Mouse (Mus musculus): ENCODE measurements at regions not wholly inside any gene's neighbourhood (a gene's known extent, or its start where the extent isn't known, plus 50 kb on each side); places are given as distances from the start of the nearest gene placed in this dataset.

DNA sequence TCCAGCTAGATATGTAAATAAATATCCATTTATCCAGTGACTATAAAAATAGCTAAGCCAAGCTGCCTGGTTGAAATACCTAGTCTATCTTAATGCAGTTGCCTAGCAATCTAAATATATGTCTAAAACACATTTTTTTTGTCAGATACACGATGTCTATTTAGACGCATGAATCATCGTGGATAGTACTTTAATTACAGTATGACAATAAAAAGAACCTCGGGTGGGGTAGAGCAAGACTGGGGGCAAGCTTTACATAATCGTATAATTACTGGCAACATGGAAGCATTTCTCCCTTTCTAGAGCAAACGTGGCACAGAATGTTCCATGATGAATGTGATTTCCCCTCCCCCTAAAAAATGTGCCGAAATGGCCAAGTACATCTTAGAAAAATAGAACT is 180.4 kb downstream of the Gm19935 start:
- peak in 1 of 2 experiments; percentile 27 for DNase-seq (ENCODE audit: low spot score in 2 of 2)

DNA sequence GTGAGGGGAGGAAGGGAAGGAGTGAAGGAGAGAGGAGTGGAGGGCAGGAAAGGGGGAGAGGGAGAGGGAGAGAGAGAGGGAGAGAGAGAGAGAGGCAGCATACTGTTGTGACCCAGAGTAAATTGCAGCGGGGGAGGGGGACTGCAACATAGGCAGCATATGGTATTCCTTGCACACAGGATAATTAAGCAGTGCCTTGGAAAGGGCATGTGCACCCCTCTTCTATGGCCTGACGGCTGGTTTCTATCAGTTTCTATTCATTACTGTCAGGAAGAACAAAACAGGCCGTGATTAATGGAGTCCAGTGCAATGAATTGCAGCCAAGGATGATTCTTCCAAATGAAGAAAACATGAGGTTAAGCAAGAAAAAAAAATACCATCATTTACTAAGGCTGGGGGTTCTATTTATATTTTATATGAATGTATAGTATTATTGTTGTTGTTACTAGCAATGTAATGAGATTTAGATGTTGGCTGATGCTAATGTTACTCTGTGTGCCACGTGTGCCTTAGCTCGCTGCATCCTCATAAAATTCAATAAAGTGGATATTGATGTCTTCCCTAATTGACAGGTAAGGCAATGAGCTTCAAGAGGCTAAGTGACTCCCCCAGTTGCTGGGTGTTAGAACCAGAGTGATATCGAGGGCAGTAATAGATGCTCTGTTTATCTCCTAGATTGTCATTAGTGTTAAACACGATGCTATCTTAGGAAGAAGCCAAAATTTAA is 181.3 kb downstream of the Gm19935 start:
- DNase-seq (ENCODE audit: low spot score in 2 of 2): no peak

DNA sequence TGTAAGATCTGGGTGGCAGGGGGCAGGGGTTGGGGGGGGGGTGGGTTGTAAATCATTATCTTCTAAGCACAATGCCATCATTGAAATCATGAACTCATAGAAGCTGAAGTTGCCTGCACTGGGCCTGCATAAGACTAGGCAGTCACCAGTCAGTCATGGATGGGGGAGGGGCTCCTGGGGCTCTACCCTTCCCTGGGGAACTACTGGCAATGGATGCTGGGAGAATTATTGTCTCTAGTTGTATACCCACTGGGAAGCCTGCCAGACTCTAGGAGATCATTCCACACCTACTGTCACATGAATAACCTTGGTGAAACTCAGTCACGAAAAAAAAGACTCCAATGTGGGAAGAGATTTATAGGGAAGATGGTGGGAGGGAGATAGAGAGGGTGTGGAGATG is 186.4 kb downstream of the Gm19935 start:
- DNase-seq (ENCODE audit: low spot score in 2 of 2): no peak

DNA sequence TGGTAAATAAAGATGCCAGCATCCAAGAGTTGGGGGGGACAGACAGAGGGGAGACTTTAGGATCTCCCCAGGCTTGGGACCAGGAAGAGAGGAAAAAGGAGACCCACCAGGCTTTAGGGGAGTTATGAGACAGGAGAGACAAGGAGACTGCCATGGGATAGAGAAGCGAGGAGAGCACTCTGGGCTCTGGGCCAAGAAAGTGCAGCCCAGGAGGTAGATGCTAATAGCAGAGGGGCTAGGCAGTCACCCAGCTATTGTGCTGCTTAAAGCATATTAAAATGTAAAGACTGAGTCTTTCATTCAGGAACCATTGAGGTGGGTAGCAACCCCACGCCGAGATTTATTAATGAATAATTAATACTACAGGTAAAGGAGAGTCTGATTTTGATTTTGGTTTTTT is 208.8 kb downstream of the Gm19935 start:
- no peak for DNase-seq (ENCODE audit: low spot score in 2 of 2)

DNA sequence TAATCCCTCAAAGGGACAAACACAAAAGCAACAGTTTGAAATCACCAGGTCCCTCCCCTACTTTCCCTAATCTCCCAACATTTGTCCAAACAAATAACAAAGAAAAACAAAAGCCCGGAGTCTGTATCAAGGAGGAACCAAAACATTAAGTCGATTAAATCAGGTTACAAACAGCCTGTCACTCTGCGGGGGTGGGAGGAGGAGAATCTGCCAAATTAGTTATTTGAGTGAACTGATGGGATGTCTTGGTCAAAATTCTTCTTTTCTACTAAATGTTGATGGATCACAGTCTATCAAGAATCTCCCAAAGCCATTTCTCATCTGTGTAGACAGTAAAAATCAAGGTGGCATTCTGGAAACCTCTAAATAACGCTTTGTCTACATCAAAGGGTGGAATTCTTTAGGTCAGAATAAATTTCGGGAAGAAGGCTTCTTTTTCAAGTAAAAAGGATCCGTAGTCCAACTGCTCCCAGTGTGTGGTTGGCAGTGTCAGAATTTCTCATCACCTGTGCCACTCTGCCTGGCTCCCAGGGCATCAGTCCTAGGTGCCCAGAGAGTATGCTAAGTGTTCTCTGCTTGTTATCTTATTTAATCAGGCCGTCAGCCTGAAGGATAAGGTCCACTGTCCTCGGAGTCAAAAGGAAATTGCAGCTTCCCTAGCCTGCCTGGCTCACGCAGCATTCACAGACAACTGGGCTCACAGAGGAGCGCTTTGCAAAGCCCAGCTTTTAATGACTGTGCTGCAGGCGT is 216.1 kb downstream of the Gm19935 start:
- no peak for DNase-seq (ENCODE audit: low spot score in 2 of 2)

DNA sequence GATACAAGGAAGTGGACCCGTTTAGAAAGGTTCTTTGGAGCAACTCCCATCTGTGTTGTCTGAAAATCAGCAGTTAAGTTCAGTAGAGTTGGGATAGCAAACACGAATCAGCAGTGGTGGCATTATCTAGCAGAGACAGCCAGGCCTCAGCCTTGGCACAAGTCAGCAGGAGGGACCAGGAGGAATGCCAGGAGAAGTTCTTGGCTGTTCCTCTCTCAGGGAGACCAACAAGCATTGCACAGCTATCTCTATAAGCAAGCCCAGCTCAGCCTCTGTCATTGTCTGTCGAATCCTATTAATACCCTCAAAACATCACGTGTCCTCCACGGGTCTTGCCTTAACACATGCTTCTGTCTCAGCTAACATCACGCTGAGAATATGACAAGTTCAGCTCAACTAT is 219.8 kb downstream of the Gm19935 start:
- DNase-seq (ENCODE audit: low spot score in 2 of 2): peak; percentile 2 to 43

DNA sequence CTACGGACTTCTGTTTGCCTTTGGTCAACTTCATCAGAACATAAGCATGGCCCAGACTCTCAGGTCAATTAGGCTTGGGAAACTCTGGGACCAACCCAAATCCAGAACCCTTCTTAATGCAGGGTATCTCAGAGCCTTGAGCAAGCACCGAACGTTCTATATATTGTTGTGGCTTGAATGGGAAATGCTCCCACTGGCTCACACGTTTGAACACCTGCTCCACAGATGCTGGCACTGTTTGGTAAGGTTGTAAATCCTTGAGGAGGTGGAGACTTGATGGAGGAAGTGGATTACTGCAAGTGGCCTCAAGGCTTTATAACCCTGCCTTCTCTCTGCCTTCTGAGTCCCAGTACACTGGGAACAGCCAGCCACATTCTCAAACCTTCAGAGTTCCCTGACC is 231.3 kb upstream of the Tox3 start:
- DNase-seq (ENCODE audit: low spot score in 2 of 2): no peak

DNA sequence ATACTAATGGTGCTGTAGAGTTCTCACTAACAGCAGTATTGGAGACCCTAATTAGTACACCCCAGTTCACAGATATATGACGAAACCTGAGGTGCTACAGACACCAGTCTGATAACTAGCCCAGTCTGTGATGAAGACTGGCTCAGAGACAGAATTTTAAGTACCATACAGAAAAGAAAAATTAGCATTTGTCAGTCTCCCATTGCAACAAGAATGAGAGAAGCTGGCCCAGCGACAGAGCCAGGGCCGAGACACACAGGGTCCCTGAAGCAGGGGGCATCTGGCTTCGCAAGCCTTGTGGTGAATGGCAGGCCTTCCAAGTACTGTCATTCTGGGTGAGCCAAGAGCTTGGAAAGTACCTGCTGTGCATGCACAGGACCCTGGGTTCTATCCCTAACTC is 228.8 kb upstream of the Tox3 start:
- DNase-seq (ENCODE audit: low spot score in 2 of 2): no peak

DNA sequence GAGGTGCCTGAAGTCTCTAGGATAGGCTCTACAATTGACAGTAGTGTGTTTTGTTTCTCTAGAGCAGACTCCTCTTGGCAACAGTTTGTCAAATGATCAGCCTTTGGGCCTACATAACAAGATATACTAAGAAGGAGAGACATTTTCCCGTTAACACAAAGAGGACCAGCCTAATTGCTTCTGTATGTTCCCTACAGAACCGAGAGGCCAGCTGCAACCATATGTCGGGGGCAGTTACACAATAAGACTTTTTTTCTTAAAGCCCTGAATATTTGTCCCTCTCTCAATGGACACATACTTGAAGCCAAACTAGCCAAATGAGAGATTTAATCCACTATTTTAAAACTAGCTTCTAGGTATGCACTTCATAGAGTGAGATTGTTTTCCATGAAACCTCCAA is 226.5 kb upstream of the Tox3 start:
- DNase-seq (ENCODE audit: low spot score in 2 of 2): no peak

DNA sequence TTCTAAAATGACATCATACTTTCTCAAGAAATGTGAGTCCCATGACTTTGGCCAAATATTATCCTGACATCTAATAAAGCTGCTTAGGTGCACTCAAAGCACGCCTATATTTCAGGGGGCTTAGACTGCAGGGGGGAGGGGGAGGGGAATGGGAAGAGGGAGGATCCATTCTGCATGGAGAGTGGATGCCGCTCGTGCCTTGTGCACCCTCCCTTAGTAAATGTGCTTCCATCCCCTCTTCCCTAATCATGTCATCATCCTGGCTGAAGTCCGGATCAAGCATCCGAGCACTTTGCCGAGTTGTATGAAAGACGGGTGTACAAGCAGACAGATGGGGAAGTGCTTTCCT is 207.9 kb upstream of the Tox3 start:
- DNase-seq (ENCODE audit: low spot score in 2 of 2): no peak

DNA sequence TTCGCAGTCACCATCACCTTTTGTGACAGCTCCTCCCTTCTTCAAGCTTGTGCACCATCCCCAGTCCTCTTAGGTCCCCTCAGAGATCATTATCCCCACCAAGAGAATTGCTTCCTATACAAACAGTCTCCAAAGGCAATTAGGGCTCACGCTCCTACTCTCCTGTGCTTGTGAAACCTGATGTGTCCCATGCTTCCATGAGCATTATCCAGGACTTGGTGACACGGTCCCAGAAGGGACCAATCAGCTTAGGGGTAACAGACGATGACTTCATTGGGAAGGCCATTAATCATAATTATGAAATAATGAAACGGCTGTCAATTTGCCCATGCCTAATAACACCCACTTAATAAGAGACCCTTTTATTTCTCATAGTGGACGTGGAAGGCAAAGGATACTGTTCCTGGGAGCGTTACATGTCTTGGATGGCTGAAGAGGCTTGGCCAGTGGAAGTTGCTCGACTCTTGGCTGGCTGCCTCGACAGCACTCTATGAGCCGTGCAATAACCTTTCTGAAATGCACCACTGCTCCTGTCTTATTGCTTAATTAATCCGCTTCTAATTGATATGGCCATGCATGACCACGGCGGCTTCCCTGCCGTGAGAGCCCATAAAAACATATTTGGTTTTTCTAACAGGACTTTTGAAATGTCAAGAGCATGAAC is 207.4 kb upstream of the Tox3 start:
- DNase-seq (ENCODE audit: low spot score in 2 of 2): no peak

DNA sequence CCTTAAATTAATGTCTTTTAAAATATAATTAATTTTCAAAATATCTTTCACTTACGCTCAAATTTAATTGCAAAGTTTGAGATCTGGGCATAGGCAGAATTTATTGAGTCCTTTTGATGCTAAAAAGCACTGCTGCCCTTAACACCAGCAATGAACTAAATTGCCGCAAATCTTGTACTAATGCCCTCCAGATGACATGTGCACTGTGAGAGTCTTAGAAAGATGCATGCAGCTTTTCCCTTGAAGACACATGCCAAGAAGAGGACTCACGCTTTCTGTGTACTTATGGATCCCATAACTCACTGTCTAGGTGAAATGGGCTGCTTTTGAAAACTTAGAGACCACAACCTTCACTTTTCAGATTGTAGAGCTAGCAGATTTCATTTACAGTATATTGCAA is 199.1 kb upstream of the Tox3 start:
- DNase-seq (ENCODE audit: low spot score in 2 of 2): no peak

DNA sequence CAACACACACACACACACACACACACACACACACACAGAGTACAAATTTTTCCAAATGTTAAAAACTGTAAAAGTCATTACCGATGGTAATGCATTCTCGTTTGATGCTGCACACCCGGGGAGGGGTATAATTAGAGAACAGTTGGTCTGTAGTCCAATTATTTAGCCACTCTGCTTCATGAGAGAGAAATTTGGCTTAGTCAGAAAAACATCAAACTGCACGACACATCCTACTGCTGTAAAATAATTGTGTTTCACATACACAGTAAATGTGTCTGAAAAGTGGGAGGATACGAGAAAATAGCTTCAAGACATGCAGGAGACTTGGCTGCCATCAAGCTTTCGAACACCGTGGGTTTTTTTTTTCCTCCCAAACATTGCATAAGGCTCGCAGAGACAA is 194.5 kb upstream of the Tox3 start:
- DNase-seq (ENCODE audit: low spot score in 2 of 2): peak in 1 of 2 experiments; percentile 39

DNA sequence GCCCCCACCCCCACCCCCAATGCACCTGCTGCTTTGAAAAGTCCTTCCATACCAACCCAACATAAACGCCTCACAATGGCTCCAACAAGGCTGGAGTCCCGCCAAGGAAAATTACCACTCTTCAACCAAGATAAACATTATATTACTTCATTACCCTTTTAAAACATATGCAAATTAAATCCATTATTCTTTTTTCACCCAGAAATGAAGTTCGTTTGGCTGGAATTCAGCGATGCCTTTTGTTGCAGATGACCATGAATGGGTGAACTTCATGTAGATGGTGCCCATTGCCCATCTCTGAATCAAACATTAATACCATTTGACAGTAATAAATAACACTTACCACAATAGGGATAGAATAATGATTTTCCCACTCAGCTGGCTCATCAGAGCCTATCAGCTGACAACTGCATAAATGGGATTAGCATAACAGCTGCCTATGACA is 188.1 kb upstream of the Tox3 start:
- DNase-seq (ENCODE audit: low spot score in 2 of 2): peak in 1 of 2 experiments; percentile 5

DNA sequence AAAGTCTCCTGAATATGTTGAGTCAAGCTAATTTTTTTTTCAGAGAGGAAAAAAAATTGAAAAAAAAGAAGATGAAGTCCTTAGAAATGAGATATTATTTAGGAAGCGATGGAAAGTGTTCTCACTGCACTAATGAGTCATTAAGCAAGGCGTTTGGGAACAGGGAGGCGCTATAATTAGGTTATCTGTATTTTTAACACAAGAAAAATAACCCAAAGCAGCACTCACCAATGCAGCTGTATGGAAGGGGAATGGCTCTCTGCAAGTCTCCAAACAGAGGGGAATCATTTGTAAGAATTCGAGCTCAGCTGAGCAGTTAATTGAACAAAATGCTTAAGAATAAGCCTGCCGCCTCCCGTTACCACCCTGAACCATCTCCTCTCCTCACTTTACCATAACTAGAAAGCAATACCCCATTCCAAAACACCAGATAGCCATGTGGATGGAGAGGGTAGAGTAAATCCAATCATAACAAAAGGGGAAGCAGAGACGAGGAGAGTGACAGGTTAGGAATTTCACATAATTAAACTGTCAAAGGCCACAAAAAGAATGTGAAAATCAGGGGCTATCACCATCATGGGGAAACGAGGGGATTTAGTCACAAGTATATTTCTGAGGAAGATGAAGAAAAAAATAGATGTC is 187.5 kb upstream of the Tox3 start:
- peak in 1 of 2 experiments; percentile 8 for DNase-seq (ENCODE audit: low spot score in 2 of 2)

DNA sequence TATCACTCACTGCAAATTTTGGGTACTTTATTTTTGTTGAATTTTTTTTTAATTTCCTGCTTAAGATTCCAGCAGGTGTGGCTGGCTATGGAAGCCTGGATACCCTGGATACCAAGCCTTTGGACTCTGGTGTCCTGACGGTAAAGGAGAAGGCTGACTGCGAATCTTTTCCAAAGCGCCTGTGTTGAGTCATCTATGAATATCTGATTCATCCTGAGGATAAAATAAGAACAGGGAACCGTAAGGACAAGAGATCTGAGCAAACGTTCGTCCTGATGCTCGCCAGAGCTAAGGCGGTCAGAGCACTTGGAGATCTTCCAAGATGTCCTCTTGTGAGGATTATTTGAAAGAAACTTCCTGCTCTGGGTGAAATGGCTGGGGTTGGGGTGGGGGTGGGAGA is 173.2 kb upstream of the Tox3 start:
- no peak for DNase-seq (ENCODE audit: low spot score in 2 of 2)

DNA sequence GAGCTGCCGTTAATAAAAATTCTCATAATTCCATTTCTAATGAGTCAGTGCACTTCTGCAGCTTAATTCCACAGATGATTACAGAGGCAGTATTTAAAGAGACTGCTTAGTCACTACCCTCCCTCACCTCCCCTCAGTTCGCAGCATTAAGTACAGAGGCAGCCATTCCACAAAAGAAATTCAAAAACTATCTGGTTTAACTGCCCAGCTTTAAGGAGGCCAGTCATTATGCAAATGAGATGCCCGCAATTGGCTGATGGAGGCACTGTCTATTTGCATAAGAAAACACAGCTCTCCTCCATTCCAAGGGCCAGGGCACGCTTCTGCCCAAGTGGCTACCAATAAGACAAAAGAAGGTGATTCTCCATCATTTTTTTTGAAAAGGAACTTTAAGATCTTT is 172.0 kb upstream of the Tox3 start:
- no peak for DNase-seq (ENCODE audit: low spot score in 2 of 2)

DNA sequence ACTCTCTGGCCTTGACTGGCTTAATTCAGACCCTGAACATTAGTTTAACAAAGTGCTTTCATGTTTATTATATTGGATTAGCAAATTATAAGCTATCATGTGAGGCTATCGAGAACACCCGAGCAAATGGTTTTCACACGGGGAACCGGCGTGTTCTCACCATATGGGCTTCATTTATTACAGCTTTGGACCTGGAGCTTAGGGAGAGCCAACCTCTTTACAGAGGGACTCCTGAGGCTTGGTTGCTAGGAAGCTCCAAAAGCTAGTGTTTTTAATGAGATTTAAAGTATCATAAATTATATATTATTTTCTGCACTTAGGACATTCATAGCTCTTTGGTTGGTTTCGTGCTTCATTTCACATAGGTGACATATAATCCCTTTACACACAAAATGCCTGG is 171.4 kb upstream of the Tox3 start:
- no peak for DNase-seq (ENCODE audit: low spot score in 2 of 2)

DNA sequence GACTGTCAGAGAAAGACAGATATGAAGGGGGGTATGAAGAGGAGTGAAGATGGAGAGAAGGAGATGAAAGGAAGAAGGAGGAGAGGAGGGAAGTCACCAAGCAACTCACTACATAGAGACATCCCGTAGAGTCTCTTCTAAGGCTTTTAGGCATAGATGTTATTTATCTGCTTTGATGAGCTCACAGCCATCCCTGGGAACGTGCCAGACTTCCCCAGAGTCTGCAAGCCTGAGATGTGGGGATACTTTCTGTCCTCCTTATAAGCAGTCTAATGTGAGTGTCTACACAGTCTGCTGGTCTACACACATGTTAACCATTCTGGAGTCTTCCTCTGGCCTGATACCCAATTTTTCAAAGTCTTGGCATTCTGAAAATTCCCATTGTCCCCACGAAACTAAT is 166.0 kb upstream of the Tox3 start:
- no peak for DNase-seq (ENCODE audit: low spot score in 2 of 2)

DNA sequence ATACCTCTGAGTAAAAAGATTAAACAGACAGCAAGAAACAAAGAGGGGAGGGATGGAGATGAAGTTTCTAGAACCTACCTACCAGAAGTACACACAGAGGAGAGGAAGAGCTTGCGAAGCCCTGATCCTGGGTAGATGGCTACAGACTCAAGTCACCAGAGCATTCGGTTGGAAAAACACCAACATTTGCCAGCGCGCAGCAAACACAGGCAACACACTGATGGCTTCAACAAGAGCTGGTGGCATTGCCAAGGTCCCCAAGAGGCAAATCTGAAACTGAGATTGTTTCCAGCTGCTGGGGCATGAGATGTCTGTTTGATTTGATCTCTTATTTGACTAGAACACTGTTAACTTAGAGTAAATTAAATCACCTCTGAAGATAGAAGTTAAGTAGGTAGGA is 165.5 kb upstream of the Tox3 start:
- no peak for DNase-seq (ENCODE audit: low spot score in 2 of 2)

DNA sequence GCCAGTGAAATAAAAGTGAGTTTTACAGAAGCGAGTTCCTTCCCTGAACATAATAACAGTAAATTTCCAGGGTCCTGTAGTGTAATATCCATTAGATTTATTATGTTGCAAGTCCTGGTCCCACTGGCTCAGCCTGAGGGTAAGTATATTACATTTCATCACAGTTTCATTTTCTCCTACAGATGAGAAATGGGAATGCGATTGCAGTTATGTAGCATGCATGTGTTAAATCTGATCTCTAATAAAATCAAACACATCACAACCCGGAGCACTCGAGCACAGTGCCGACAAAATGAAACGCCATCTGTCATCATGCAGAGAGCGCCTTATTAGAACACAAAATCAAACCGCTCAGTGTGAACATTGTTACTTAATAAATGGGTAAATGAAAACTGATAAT is 165.0 kb upstream of the Tox3 start:
- DNase-seq (ENCODE audit: low spot score in 2 of 2): peak; percentile 39 to 78

DNA sequence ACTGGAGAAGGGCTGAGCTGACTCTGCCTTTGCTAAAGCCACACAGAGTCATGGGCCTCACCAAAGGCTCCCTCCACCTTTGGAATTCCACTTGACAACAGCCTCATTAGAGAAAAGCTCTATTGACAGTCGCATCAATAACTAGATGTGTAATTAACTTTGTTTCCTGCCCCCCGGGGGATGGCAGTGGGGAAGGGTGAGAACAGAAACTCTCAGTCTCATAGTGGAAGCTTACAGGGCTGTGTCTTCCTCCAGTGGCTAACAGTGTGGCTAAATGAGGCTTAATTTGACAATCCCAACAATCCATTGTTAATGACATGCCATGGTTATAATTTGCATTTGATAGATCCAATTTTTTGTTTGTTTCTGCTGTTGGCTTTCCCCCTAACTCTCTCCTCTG is 164.5 kb upstream of the Tox3 start:
- no peak for DNase-seq (ENCODE audit: low spot score in 2 of 2)
